Comparison of ENCODE assay signal across 8 mouse cellular contexts in genomic region chr7:27725566-27726538, GRCm38 (mm10). TPM values are rescaled to one million over a fixed set of nuclear protein-coding genes. Genes with fewer than 3 reads are reported as not detected.
A peak's percentile ranks its signal among the peaks of the same experiment; 100 is the strongest.
DNase-seq lines count a peak whose midpoint lies in the region; ATAC-seq lines count a peak whose summit lies in the region.

No protein-coding gene starts in this region.

- H3K4me1 ChIP-seq in embryonic facial prominence, embryonic 13.5 days = no peaks in the 10 kb centered on the region
- no peaks in the 10 kb centered on the region for H3K4me1 ChIP-seq in hindbrain, embryonic 16.5 days (ENCODE audit: control insufficient read depth, insufficient read depth, low read depth, low read length)
- H3K4me1 ChIP-seq in limb, embryonic 10.5 days = 0 out of 2 replicates have a peak, but pooled peaks cover under 1% of the 10 kb centered on the region
- peaks cover 5% of the 10 kb centered on the region; the same call in 1 of the 2 replicates for H3K4me1 ChIP-seq in midbrain, embryonic 16.5 days (ENCODE audit: control insufficient read depth, insufficient read depth, low read length)

- no peaks in the 10 kb centered on the region for H3K27me3 ChIP-seq in embryonic facial prominence, embryonic 13.5 days
- no peaks in the 10 kb centered on the region for H3K27me3 ChIP-seq in hindbrain, embryonic 16.5 days (replicated peaks; ENCODE audit: control insufficient read depth, insufficient read depth, low read length)
- no peaks in the 10 kb centered on the region for H3K27me3 ChIP-seq in limb, embryonic 10.5 days (ENCODE audit: low read depth, poor library complexity, severe bottlenecking)
- no peaks in the 10 kb centered on the region for H3K27me3 ChIP-seq in midbrain, embryonic 16.5 days (ENCODE audit: control insufficient read depth, insufficient read depth, low read depth, low read length)

- H3K27ac ChIP-seq in embryonic facial prominence, embryonic 13.5 days = no peak overlapping the region
- peak overlapping the region; percentile 80 for H3K27ac ChIP-seq in hindbrain, embryonic 16.5 days (ENCODE audit: low read depth, low read length)
- peak overlapping the region; percentile 56 for H3K27ac ChIP-seq in limb, embryonic 10.5 days
- H3K27ac ChIP-seq in midbrain, embryonic 16.5 days (ENCODE audit: low read length) = peak overlapping the region; percentile 81

- H3K9me3 ChIP-seq in embryonic facial prominence, embryonic 13.5 days = no peaks in the 10 kb centered on the region
- no peaks in the 10 kb centered on the region for H3K9me3 ChIP-seq in hindbrain, embryonic 16.5 days (ENCODE audit: control insufficient read depth, low read length)
- no peaks in the 10 kb centered on the region for H3K9me3 ChIP-seq in limb, embryonic 10.5 days (replicated peaks)
- no peaks in the 10 kb centered on the region for H3K9me3 ChIP-seq in midbrain, embryonic 16.5 days (replicated peaks; ENCODE audit: control insufficient read depth, low read length, poor library complexity, severe bottlenecking)

- no peaks in the 10 kb centered on the region for H3K36me3 ChIP-seq in embryonic facial prominence, embryonic 13.5 days
- H3K36me3 ChIP-seq in hindbrain, embryonic 16.5 days (ENCODE audit: control insufficient read depth, insufficient read depth, low read length) = no peaks in the 10 kb centered on the region
- no peaks in the 10 kb centered on the region for H3K36me3 ChIP-seq in limb, embryonic 10.5 days
- no peaks in the 10 kb centered on the region for H3K36me3 ChIP-seq in midbrain, embryonic 16.5 days (ENCODE audit: control insufficient read depth, insufficient read depth, low read length)

- ATAC-seq in embryonic facial prominence, embryonic 13.5 days (ENCODE audit: insufficient number of reproducible peaks, insufficient read depth, low FRiP score, low TSS enrichment, low read depth) = no peak
- peak; percentile 84 for ATAC-seq in hindbrain, embryonic 16.5 days
- ATAC-seq in midbrain, embryonic 16.5 days = peak; percentile 76

- H3K9ac ChIP-seq in embryonic facial prominence, embryonic 13.5 days = no peak overlapping the region
- peak overlapping the region; percentile 45 for H3K9ac ChIP-seq in hindbrain, embryonic 16.5 days (ENCODE audit: low read depth, low read length)
- H3K9ac ChIP-seq in midbrain, embryonic 16.5 days (ENCODE audit: low read depth, low read length) = peak overlapping the region; percentile 34; the same call in 1 of the 2 replicates

- 0 out of 2 replicates have a peak overlapping the region, but pooled peaks have one; percentile 17 for H3K4me2 ChIP-seq in embryonic facial prominence, embryonic 13.5 days
- peak overlapping the region; percentile 31 for H3K4me2 ChIP-seq in hindbrain, embryonic 16.5 days (ENCODE audit: low read length)
- H3K4me2 ChIP-seq in midbrain, embryonic 16.5 days (ENCODE audit: low read length) = no peak overlapping the region

- WGBS in embryonic facial prominence, embryonic 13.5 days = 45% methylated on average over 12 of the region's 12 CpGs
- 40% methylated on average over 12 of the region's 12 CpGs for WGBS in hindbrain, embryonic 16.5 days
- whole genome bisulfite sequencing in limb, embryonic 10.5 days = 51% methylated on average over 12 of the region's 12 CpGs
- 41% methylated on average over 12 of the region's 12 CpGs for WGBS in midbrain, embryonic 16.5 days

- peak; percentile 56 for DNase-seq in layer of hippocampus, adult 11-12 months (ENCODE audit: low spot score)
- DNase-seq in layer of hippocampus, postnatal 36 days = no peak
- DNase-seq in adrenal gland, postnatal 25 days = peak; percentile 11
- DNase-seq in limb, embryonic 10.5 days (ENCODE audit: low spot score) = peak; percentile 45
- DNase-seq in thymus, postnatal 0 days (ENCODE audit: low spot score) = peak; percentile 64

- H3K4me3 ChIP-seq in embryonic facial prominence, embryonic 13.5 days = no peak overlapping the region
- H3K4me3 ChIP-seq in hindbrain, embryonic 16.5 days (ENCODE audit: low read length) = no peak overlapping the region
- no peak overlapping the region for H3K4me3 ChIP-seq in limb, embryonic 10.5 days
- H3K4me3 ChIP-seq in midbrain, embryonic 16.5 days (ENCODE audit: low read depth, low read length) = no peak overlapping the region

RNA-seq across cellular contexts. Expression of gene Zfp60, which starts 5.3 kb away (rescaled TPM):
- total RNA-seq in layer of hippocampus, postnatal 36 days (2021) = 10 to 100 TPM; 33.5 to 38.7 TPM
- total RNA-seq in adrenal gland, postnatal 25 days (2021) = 16.5 and 18.6 TPM in 2 replicates
- 47.9 and 49.9 TPM in 2 replicates for polyA plus RNA-seq in embryonic facial prominence, embryonic 13.5 days (2015; fragmentation: Nextera tagmentation; extraction: Ambion mirVana)
- polyA plus RNA-seq in hindbrain, embryonic 16.5 days (2015; fragmentation: Nextera tagmentation; extraction: Ambion mirVana) = 84.1 and 94.2 TPM in 2 replicates
- polyA plus RNA-seq in limb, embryonic 10.5 days (2016; fragmentation: Nextera tagmentation; extraction: Ambion mirVana) = 38.2 and 49.5 TPM in 2 replicates
- 111 and 125 TPM in 2 replicates for polyA plus RNA-seq in midbrain, embryonic 16.5 days (2015; fragmentation: Nextera tagmentation; extraction: Ambion mirVana)
- 13.5 and 14.8 TPM in 2 replicates for polyA plus RNA-seq in thymus, postnatal 0 days (2015; fragmentation: Nextera tagmentation; extraction: Ambion mirVana)

RNA-seq across cellular contexts. Expression of gene Zfp607b, which starts 36.7 kb away (rescaled TPM):
- 10 to 100 TPM; 10.0 to 10.3 TPM for total RNA-seq in layer of hippocampus, postnatal 36 days (2021)
- 0.81 and 1.3 TPM in 2 replicates for total RNA-seq in adrenal gland, postnatal 25 days (2021)
- polyA plus RNA-seq in embryonic facial prominence, embryonic 13.5 days (2015; fragmentation: Nextera tagmentation; extraction: Ambion mirVana) = 5.3 TPM in 2 replicates
- polyA plus RNA-seq in hindbrain, embryonic 16.5 days (2015; fragmentation: Nextera tagmentation; extraction: Ambion mirVana) = 12.0 and 13.6 TPM in 2 replicates
- polyA plus RNA-seq in limb, embryonic 10.5 days (2016; fragmentation: Nextera tagmentation; extraction: Ambion mirVana) = 2.5 and 3.3 TPM in 2 replicates
- polyA plus RNA-seq in midbrain, embryonic 16.5 days (2015; fragmentation: Nextera tagmentation; extraction: Ambion mirVana) = 16.7 and 19.1 TPM in 2 replicates
- 2.8 and 3.5 TPM in 2 replicates for polyA plus RNA-seq in thymus, postnatal 0 days (2015; fragmentation: Nextera tagmentation; extraction: Ambion mirVana)

RNA-seq across cellular contexts. Expression of gene Map3k10, which starts 51.5 kb away (rescaled TPM):
- 100 to 1,000 TPM; 177 to 185 TPM for total RNA-seq in layer of hippocampus, postnatal 36 days (2021)
- 27.2 and 30.2 TPM in 2 replicates for total RNA-seq in adrenal gland, postnatal 25 days (2021)
- 9.3 and 13.0 TPM in 2 replicates for polyA plus RNA-seq in embryonic facial prominence, embryonic 13.5 days (2015; fragmentation: Nextera tagmentation; extraction: Ambion mirVana)
- polyA plus RNA-seq in hindbrain, embryonic 16.5 days (2015; fragmentation: Nextera tagmentation; extraction: Ambion mirVana) = 17.5 and 18.7 TPM in 2 replicates
- polyA plus RNA-seq in limb, embryonic 10.5 days (2016; fragmentation: Nextera tagmentation; extraction: Ambion mirVana) = 9.2 and 12.3 TPM in 2 replicates
- 15.4 and 16.9 TPM in 2 replicates for polyA plus RNA-seq in midbrain, embryonic 16.5 days (2015; fragmentation: Nextera tagmentation; extraction: Ambion mirVana)
- 5.2 and 7.2 TPM in 2 replicates for polyA plus RNA-seq in thymus, postnatal 0 days (2015; fragmentation: Nextera tagmentation; extraction: Ambion mirVana)

Comparison
In these comparisons a context has a peak if more than half of its experiments do, and no peak if none do; other contexts are left out.
1. DNase-seq: peak in layer of hippocampus, adult 11-12 months (single experiment), adrenal gland, postnatal 25 days (single experiment), limb, embryonic 10.5 days (single experiment) and thymus, postnatal 0 days (single experiment); none in layer of hippocampus, postnatal 36 days (0 of 2).